In genomic region chr11:50674390-50674789, GRCm38 (mm10) we compare ENCODE assay signal across 13 mouse cellular contexts.
DNase-seq lines count a peak whose midpoint lies in the region; ATAC-seq and TF ChIP-seq lines count a peak whose summit lies in the region.
"Had no signal": no experiment of that assay in that cellular context is flagged by ENCODE, and none has a peak within 500 bp of the region (broad histone marks: within the 10 kb centered on the region; RNA-seq: fewer than 3 reads in every experiment).

No protein-coding gene starts in this region.

- no peaks in the 10 kb centered on the region for H3K79me2 ChIP-seq in myocyte (ENCODE audit: control insufficient read depth, insufficient read depth)

- WGBS in kidney, adult 2 months, result 65% methylated on average over 9 of the region's 9 CpGs
- 85% methylated on average over 9 of the region's 9 CpGs for WGBS in intestine, embryonic 16.5 days

- intact Hi-C loops in heart, postnatal 10 days (cut with DNase I), result no loop called here
- intact Hi-C loops in left cerebral cortex, postnatal 14 days (cut with DNase I), result no loop called here

- no peak overlapping the region for H3K9ac ChIP-seq in intestine, embryonic 16.5 days (ENCODE audit: low read depth, low read length)
- H3K9ac ChIP-seq: liver, postnatal 0 days; stomach, embryonic 15.5 days had no signal

- no peaks in the 10 kb centered on the region for H3K4me1 ChIP-seq in kidney, adult 2 months (ENCODE audit: control insufficient read depth, insufficient read depth, low read length)
- H3K4me1 ChIP-seq in embryonic fibroblast, embryonic 13.5 days (ENCODE audit: control insufficient read depth, insufficient read depth, low read length), result no peaks in the 10 kb centered on the region
- no peaks in the 10 kb centered on the region for H3K4me1 ChIP-seq in intestine, embryonic 16.5 days (ENCODE audit: control insufficient read depth, insufficient read depth, low read length)

- TF ChIP-seq CTCF in kidney, adult 2 months (conservative IDR thresholded peaks at IDR 0.05; ENCODE audit: insufficient read depth, insufficient read length, low read depth, low read length), result no peak
- TF ChIP-seq CTCF in embryonic fibroblast, embryonic 13.5 days (IDR thresholded peaks at IDR 0.05; ENCODE audit: borderline replicate concordance, insufficient read depth, low read length), result no peak

- no peak for ATAC-seq in intestine, embryonic 16.5 days
- ATAC-seq: liver, postnatal 0 days had no signal

- H3K36me3 ChIP-seq in kidney, adult 2 months (ENCODE audit: control insufficient read depth, insufficient read depth, low read length), result no peaks in the 10 kb centered on the region
- H3K36me3 ChIP-seq in myocyte (ENCODE audit: control insufficient read depth, insufficient read depth), result no peaks in the 10 kb centered on the region
- H3K36me3 ChIP-seq in intestine, embryonic 16.5 days (ENCODE audit: control insufficient read depth, insufficient read depth, low read length), result no peaks in the 10 kb centered on the region
- H3K36me3 ChIP-seq: stomach, embryonic 15.5 days had no signal

- no peak overlapping the region for H3K4me3 ChIP-seq in kidney, adult 2 months (ENCODE audit: insufficient read depth, low read depth, low read length)
- H3K4me3 ChIP-seq in embryonic fibroblast, embryonic 13.5 days (ENCODE audit: insufficient read depth, low read length), result no peak overlapping the region
- no peak overlapping the region for H3K4me3 ChIP-seq in myocyte
- no peak overlapping the region for H3K4me3 ChIP-seq in intestine, embryonic 16.5 days (ENCODE audit: low read length)
- H3K4me3 ChIP-seq: stomach, embryonic 15.5 days had no signal

- no peaks in the 10 kb centered on the region for H3K9me3 ChIP-seq in intestine, embryonic 16.5 days (ENCODE audit: control insufficient read depth, low read length)
- H3K9me3 ChIP-seq: stomach, embryonic 15.5 days had no signal

- H3K4me2 ChIP-seq in myocyte (ENCODE audit: low read depth), result peak overlapping the region; percentile 61
- no peak overlapping the region for H3K4me2 ChIP-seq in intestine, embryonic 16.5 days (ENCODE audit: low read depth, low read length)
- H3K4me2 ChIP-seq: stomach, embryonic 15.5 days had no signal

- DNase-seq in kidney, adult 2 months, result peak; percentile 22
- no peak for DNase-seq in kidney, postnatal 4 days
- DNase-seq in heart, postnatal 10 days, result peak; percentile 78 to 81
- no peak for DNase-seq in thymus, postnatal 25 days
- no peak for DNase-seq in left cerebral cortex, postnatal 14 days (ENCODE audit: low spot score in 2 of 2)
- DNase-seq: cerebellum, adult 2 months; kidney, adult 8-10 months; liver, postnatal 0 days; retina, postnatal 1 day had no signal

- H3ac ChIP-seq in myocyte (ENCODE audit: control insufficient read depth, insufficient read length), result no peak overlapping the region

- no peak for TF ChIP-seq POLR2A in kidney, adult 2 months (IDR thresholded peaks at IDR 0.05; ENCODE audit: low read depth, low read length)
- TF ChIP-seq POLR2A in embryonic fibroblast, embryonic 13.5 days (IDR thresholded peaks at IDR 0.05; ENCODE audit: low read depth, low read length), result no peak
- peak; percentile 33 for TF ChIP-seq POLR2A in myocyte (IDR thresholded peaks at IDR 0.05; ENCODE audit: insufficient read length, low read depth)

- no peaks in the 10 kb centered on the region for H3K27me3 ChIP-seq in kidney, adult 2 months (replicated peaks; ENCODE audit: control insufficient read depth, insufficient read depth, low read length)
- H3K27me3 ChIP-seq in myocyte (ENCODE audit: control insufficient read depth, insufficient read depth, insufficient read length), result no peaks in the 10 kb centered on the region
- H3K27me3 ChIP-seq in intestine, embryonic 16.5 days (replicated peaks; ENCODE audit: control insufficient read depth, insufficient read depth, low read length), result no peaks in the 10 kb centered on the region
- H3K27me3 ChIP-seq: stomach, embryonic 15.5 days had no signal

- no peak overlapping the region for H3K27ac ChIP-seq in kidney, adult 2 months (ENCODE audit: insufficient read depth, low read depth, low read length)
- H3K27ac ChIP-seq in embryonic fibroblast, embryonic 13.5 days (ENCODE audit: insufficient read depth, low read length), result peak overlapping the region; percentile 36
- no peak overlapping the region for H3K27ac ChIP-seq in intestine, embryonic 16.5 days (ENCODE audit: low read length)
- H3K27ac ChIP-seq: stomach, embryonic 15.5 days had no signal

TF ChIP-seq in myocyte, 11 proteins besides CTCF, POLR2A, EP300 and RAD21:
- TF ChIP-seq MYOD1 (IDR thresholded peaks at IDR 0.05; ENCODE audit: control insufficient read depth in 1 of 3, insufficient read length in 2 of 3, low read depth in 2 of 3) (peak in 1 of 3 experiments; percentile 62), CEBPB (IDR thresholded peaks at IDR 0.05; ENCODE audit: insufficient read depth, poor library complexity, severe bottlenecking) (peak; percentile 97), USF1 (IDR thresholded peaks at IDR 0.05; ENCODE audit: low read depth) (no peak), REST (IDR thresholded peaks at IDR 0.05; ENCODE audit: insufficient read depth, insufficient read length) (no peak), E2F4 (IDR thresholded peaks at IDR 0.05; ENCODE audit: insufficient read depth) (no peak), POLR2AphosphoS2 (IDR thresholded peaks at IDR 0.05; ENCODE audit: insufficient read length, low read depth) (no peak), MYOG (IDR thresholded peaks at IDR 0.05; ENCODE audit: control insufficient read depth in 1 of 3, insufficient read depth in 1 of 3, insufficient read length in 2 of 3, low read depth in 2 of 3) (peak in 1 of 3 experiments; percentile 71)
TF ChIP-seq in myocyte: peak in this region for 3.

Comparison
In these comparisons a context has a peak if more than half of its experiments do, and no peak if none do; other contexts are left out.
1. DNase-seq: peak in kidney, adult 2 months (single experiment) and heart, postnatal 10 days (2 of 2); none in kidney, postnatal 4 days (0 of 2), thymus, postnatal 25 days (single experiment) and left cerebral cortex, postnatal 14 days (0 of 2).